Mouse (Mus musculus) ovary, postnatal 10 days (tissue): Measurements from ENCODE around the gene Gm20518.

Source experiments
- DNase-seq: peaks from one replicate; pipeline ENCODE4 v3.0.0; 2022; ENCODE audit warnings: low spot score

Gm20518 gene

GRCm38 (mm10) chr16:17806581-17807191, 84.8 kb downstream of the Gm20518 start:
- DNase-seq, result no peak

GRCm38 (mm10) chr16:17804982-17805381, 86.5 kb downstream of the Gm20518 start:
- no peak for DNase-seq

GRCm38 (mm10) chr16:17804449-17804912, 87.0 kb downstream of the Gm20518 start:
- DNase-seq, result no peak

GRCm38 (mm10) chr16:17803675-17804448, 87.6 kb downstream of the Gm20518 start:
- no peak for DNase-seq

- DNase-seq, result no peak
Measured at GRCm38 (mm10) chr16:17802839-17803674, 88.4 kb downstream of the Gm20518 start.

- no peak for DNase-seq
Measured at GRCm38 (mm10) chr16:17802456-17802838, 89.0 kb downstream of the Gm20518 start.

- DNase-seq, result no peak
Measured at GRCm38 (mm10) chr16:17801777-17802455, 89.6 kb downstream of the Gm20518 start.

GRCm38 (mm10) chr16:17799584-17799983, 91.9 kb downstream of the Gm20518 start:
- no peak for DNase-seq

- no peak for DNase-seq
Measured at GRCm38 (mm10) chr16:17798321-17799180, 92.9 kb downstream of the Gm20518 start.

GRCm38 (mm10) chr16:17797812-17798311, 93.6 kb downstream of the Gm20518 start:
- no peak for DNase-seq

- DNase-seq, result no peak
Measured at GRCm38 (mm10) chr16:17796971-17797811, 94.3 kb downstream of the Gm20518 start, which contains the start of gene Scarf2. TSS of gene Scarf2 (plus strand) at chr16:17797282.

- DNase-seq, result no peak
Measured at GRCm38 (mm10) chr16:17796519-17796918, 95.0 kb downstream of the Gm20518 start.

- no peak for DNase-seq
Measured at GRCm38 (mm10) chr16:17795643-17796042, 95.8 kb downstream of the Gm20518 start.

- no peak for DNase-seq
Measured at GRCm38 (mm10) chr16:17794047-17794446, 97.4 kb downstream of the Gm20518 start.

GRCm38 (mm10) chr16:17792728-17793127, 98.7 kb downstream of the Gm20518 start:
- DNase-seq, result no peak

GRCm38 (mm10) chr16:17785337-17785736, 106.1 kb downstream of the Gm20518 start:
- no peak for DNase-seq
